Mouse (Mus musculus): Measurements from ENCODE around the gene Gm14137. TPM values are rescaled to one million over a fixed set of nuclear protein-coding genes. Genes with fewer than 3 reads are reported as not detected.

Gene Gm14137
- polyA plus RNA-seq, 1 experiment, result 4.7 TPM

DNA sequence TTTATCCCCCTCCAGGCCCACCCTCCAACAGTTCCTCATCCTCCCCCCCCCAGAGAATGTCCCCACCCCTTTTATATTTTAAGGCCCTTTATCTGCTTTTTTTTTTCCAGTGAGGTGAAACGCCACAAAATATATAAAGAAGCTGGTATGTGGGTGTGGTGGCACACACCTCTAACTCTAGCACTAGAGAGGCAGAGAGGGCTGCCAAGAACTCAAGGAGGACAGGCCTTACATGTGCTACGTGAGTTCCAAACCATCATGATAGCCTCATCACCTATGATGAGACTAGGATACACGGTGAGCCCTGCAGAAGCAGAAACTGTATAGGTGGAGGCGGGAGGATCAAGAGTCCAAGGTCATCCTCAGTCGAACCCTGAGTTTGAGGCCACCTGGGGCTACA is 16.7 kb downstream of the Gm14137 start:
- no peak overlapping the region for H3K4me3 ChIP-seq (ENCODE audit: control insufficient read depth, low read depth, low read length)
- H3K27ac ChIP-seq (ENCODE audit: control insufficient read depth, insufficient read depth, low read depth, low read length), result no peak overlapping the region
- H3K4me1 ChIP-seq (ENCODE audit: control insufficient read depth, insufficient read depth, low read length), result peaks cover 3% of the 10 kb centered on the region
- TF ChIP-seq CTCF (IDR thresholded peaks at IDR 0.05; ENCODE audit: control insufficient read depth, insufficient read depth, insufficient replicate concordance, low read depth, low read length), result no peak
- TF ChIP-seq POLR2A (IDR thresholded peaks at IDR 0.05; ENCODE audit: control insufficient read depth, low read depth, low read length), result no peak
- H3K36me3 ChIP-seq (ENCODE audit: control insufficient read depth, insufficient read depth, low read length), result no peaks in the 10 kb centered on the region; the same call in 1 of the 2 replicates
- no peaks in the 10 kb centered on the region for H3K27me3 ChIP-seq (ENCODE audit: control insufficient read depth, insufficient read depth, low read length)

- no peak for TF ChIP-seq POLR2A (IDR thresholded peaks at IDR 0.05; ENCODE audit: control insufficient read depth, low read depth, low read length)
- TF ChIP-seq CTCF (IDR thresholded peaks at IDR 0.05; ENCODE audit: control insufficient read depth, insufficient read depth, insufficient replicate concordance, low read depth, low read length), result no peak
- Histone ChIP-seq H3K4me3 (ENCODE audit: control insufficient read depth, low read depth, low read length) (no peak overlapping the region), H3K27me3 (ENCODE audit: control insufficient read depth, insufficient read depth, low read length) (no peaks in the 10 kb centered on the region), H3K4me1 (ENCODE audit: control insufficient read depth, insufficient read depth, low read length) (peaks cover under 1% of the 10 kb centered on the region), H3K27ac (ENCODE audit: control insufficient read depth, insufficient read depth, low read depth, low read length) (no peak overlapping the region), H3K36me3 (ENCODE audit: control insufficient read depth, insufficient read depth, low read length) (no peaks in the 10 kb centered on the region)
These were observed 19.8 kb downstream of the Gm14137 start for GRCm38 (mm10) chr2:119194140-119194539.

- no peaks in the 10 kb centered on the region for H3K4me1 ChIP-seq (ENCODE audit: control insufficient read depth, insufficient read depth, low read length)
- H3K4me3 ChIP-seq (ENCODE audit: control insufficient read depth, low read depth, low read length), result no peak overlapping the region
- TF ChIP-seq CTCF (IDR thresholded peaks at IDR 0.05; ENCODE audit: control insufficient read depth, insufficient read depth, insufficient replicate concordance, low read depth, low read length) (no peak), POLR2A (IDR thresholded peaks at IDR 0.05; ENCODE audit: control insufficient read depth, low read depth, low read length) (no peak)
- H3K36me3 ChIP-seq (ENCODE audit: control insufficient read depth, insufficient read depth, low read length), result no peaks in the 10 kb centered on the region
- no peaks in the 10 kb centered on the region for H3K27me3 ChIP-seq (ENCODE audit: control insufficient read depth, insufficient read depth, low read length)
- no peak overlapping the region for H3K27ac ChIP-seq (ENCODE audit: control insufficient read depth, insufficient read depth, low read depth, low read length)
These were observed 22.2 kb downstream of the Gm14137 start for GRCm38 (mm10) chr2:119196316-119197108.

GRCm38 (mm10) chr2:119197493-119197892 is 23.2 kb downstream of the Gm14137 start:
- TF ChIP-seq CTCF (IDR thresholded peaks at IDR 0.05; ENCODE audit: control insufficient read depth, insufficient read depth, insufficient replicate concordance, low read depth, low read length) (no peak), POLR2A (IDR thresholded peaks at IDR 0.05; ENCODE audit: control insufficient read depth, low read depth, low read length) (no peak)
- H3K36me3 ChIP-seq (ENCODE audit: control insufficient read depth, insufficient read depth, low read length), result no peaks in the 10 kb centered on the region
- no peak overlapping the region for H3K27ac ChIP-seq (ENCODE audit: control insufficient read depth, insufficient read depth, low read depth, low read length)

DNA sequence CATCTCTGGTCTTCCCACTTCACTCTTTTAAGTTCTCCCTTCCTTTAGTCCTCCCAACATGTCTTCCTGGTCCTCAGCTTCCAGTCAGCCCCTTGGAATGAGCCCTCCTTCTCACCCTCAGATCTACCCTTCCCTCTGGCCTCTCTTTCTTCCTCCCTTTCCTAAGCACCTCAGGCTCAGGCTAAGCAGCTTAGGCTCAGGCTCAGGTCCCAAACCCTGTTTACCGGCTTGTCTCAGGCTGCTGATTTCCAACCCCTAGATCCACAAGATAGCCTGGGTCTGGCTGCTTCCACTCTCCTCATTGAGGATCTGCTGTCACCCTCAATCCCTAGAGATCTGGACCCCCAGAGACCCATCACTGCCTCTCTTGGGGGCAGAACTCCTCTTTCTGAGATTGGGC is 23.7 kb downstream of the Gm14137 start:
- H3K27me3 ChIP-seq (ENCODE audit: control insufficient read depth, insufficient read depth, low read length), result no peaks in the 10 kb centered on the region

More at GRCm38 (mm10) chr2:119197493-119197892, 23.2 kb downstream of the Gm14137 start:
- Histone ChIP-seq H3K27me3 (ENCODE audit: control insufficient read depth, insufficient read depth, low read length) (no peaks in the 10 kb centered on the region), H3K4me3 (ENCODE audit: control insufficient read depth, low read depth, low read length) (no peak overlapping the region), H3K4me1 (ENCODE audit: control insufficient read depth, insufficient read depth, low read length) (no peaks in the 10 kb centered on the region)

GRCm38 (mm10) chr2:119198934-119199333 is 24.6 kb downstream of the Gm14137 start:
- TF ChIP-seq CTCF (IDR thresholded peaks at IDR 0.05; ENCODE audit: control insufficient read depth, insufficient read depth, insufficient replicate concordance, low read depth, low read length) (no peak), POLR2A (IDR thresholded peaks at IDR 0.05; ENCODE audit: control insufficient read depth, low read depth, low read length) (no peak)
- Histone ChIP-seq H3K27ac (ENCODE audit: control insufficient read depth, insufficient read depth, low read depth, low read length) (no peak overlapping the region), H3K4me1 (ENCODE audit: control insufficient read depth, insufficient read depth, low read length) (no peaks in the 10 kb centered on the region), H3K36me3 (ENCODE audit: control insufficient read depth, insufficient read depth, low read length) (no peaks in the 10 kb centered on the region), H3K4me3 (ENCODE audit: control insufficient read depth, low read depth, low read length) (no peak overlapping the region), H3K27me3 (ENCODE audit: control insufficient read depth, insufficient read depth, low read length) (no peaks in the 10 kb centered on the region)

More for the DNA sequence above, 23.7 kb downstream of the Gm14137 start:
- H3K36me3 ChIP-seq (ENCODE audit: control insufficient read depth, insufficient read depth, low read length), result no peaks in the 10 kb centered on the region
- no peaks in the 10 kb centered on the region for H3K4me1 ChIP-seq (ENCODE audit: control insufficient read depth, insufficient read depth, low read length)
- no peak for TF ChIP-seq POLR2A (IDR thresholded peaks at IDR 0.05; ENCODE audit: control insufficient read depth, low read depth, low read length)
- no peak for TF ChIP-seq CTCF (IDR thresholded peaks at IDR 0.05; ENCODE audit: control insufficient read depth, insufficient read depth, insufficient replicate concordance, low read depth, low read length)
- H3K4me3 ChIP-seq (ENCODE audit: control insufficient read depth, low read depth, low read length), result no peak overlapping the region
- H3K27ac ChIP-seq (ENCODE audit: control insufficient read depth, insufficient read depth, low read depth, low read length), result no peak overlapping the region

- H3K27ac ChIP-seq (ENCODE audit: control insufficient read depth, insufficient read depth, low read depth, low read length), result no peak overlapping the region
- H3K36me3 ChIP-seq (ENCODE audit: control insufficient read depth, insufficient read depth, low read length), result no peaks in the 10 kb centered on the region
- no peak overlapping the region for H3K4me3 ChIP-seq (ENCODE audit: control insufficient read depth, low read depth, low read length)
- no peak for TF ChIP-seq CTCF (IDR thresholded peaks at IDR 0.05; ENCODE audit: control insufficient read depth, insufficient read depth, insufficient replicate concordance, low read depth, low read length)
- TF ChIP-seq POLR2A (IDR thresholded peaks at IDR 0.05; ENCODE audit: control insufficient read depth, low read depth, low read length), result no peak
- no peaks in the 10 kb centered on the region for H3K27me3 ChIP-seq (ENCODE audit: control insufficient read depth, insufficient read depth, low read length)
- no peaks in the 10 kb centered on the region for H3K4me1 ChIP-seq (ENCODE audit: control insufficient read depth, insufficient read depth, low read length)
These were observed 28.7 kb downstream of the Gm14137 start for GRCm38 (mm10) chr2:119202914-119203453.
